Mouse (Mus musculus) gastrocnemius, postnatal 14 days (tissue): ENCODE results near the gene Kif7. TPM values are rescaled to one million over a fixed set of nuclear protein-coding genes. Genes with fewer than 3 reads are reported as not detected.
A peak's percentile ranks its signal among the peaks of the same experiment; 100 is the strongest.

ENCODE experiments used
- DNase-seq: peaks from one replicate; pipeline ENCODE4 v3.0.0; 2021; ENCODE audit warnings: mixed read lengths
- intact Hi-C: fragments of 180-260 bp; cut with DNase I; formaldehyde crosslinking; loops from one replicate; pipeline ENCODE4 v1.15.1; 2025; ENCODE audit warnings: low total_unique reads
- long read RNA-seq, 2 experiments: library from polyadenylated mRNA; stranded (forward); transcript quantifications; one replicate each; pipeline ENCODE4 v2.0.0; 2021
- total RNA-seq, 2 experiments: library from RNA; stranded (reverse); gene quantifications; 2 replicates each; pipeline ENCODE4 v1.2.3; 2021

The Kif7 gene
- total RNA-seq: 1 to 10 TPM; 1.2 to 1.5 TPM
- long read RNA-seq, experiment 1, full-length matches to known transcripts: 1 of 3 reads
- long read RNA-seq, experiment 1, partial matches to known transcripts: 1 of 3 reads
- long read RNA-seq, experiment 1, other reads (novel, unspliced or antisense): 1 of 3 reads
- long read RNA-seq, experiment 2: 0 reads

DNA sequence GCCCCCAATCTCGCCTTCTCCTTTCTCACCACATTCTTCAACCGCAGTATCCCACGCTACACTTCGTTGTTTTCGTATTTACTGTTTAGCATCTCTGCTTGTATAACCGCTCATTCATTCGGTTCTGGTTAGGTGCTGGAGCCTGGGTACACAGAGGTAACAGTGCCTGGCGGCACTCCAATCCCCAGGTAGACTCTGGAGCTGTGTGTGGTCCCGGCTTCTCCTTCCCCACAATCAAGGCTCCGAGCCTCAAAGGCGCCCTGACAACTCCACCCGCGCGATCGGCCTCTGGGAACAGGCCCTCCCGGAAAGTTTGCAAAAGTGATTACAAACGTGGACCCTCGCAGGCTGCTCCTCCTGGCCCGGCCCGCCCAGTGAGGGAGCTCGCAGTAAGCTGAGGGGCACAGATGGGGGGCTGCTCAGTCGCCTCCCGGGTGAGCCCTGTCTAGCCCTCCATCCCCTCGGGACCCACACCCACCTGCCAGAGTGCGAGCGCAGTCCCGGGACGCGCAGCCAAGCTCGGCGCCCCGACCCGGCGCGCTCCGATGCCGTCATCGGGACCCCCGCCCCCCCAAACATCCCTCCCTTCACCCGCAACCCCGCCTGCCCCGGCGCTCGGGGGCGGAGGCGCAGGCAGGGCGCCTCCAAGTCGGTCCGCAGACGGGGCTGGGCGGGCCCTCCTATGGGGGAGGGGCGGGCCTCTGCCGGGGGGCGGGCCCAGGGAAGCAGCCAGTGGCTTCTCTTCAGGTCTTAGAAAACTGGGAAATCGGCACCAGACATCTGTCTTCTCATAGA is at the start of gene Kif7:
TSS of gene Kif7 (minus strand) at position 534 of the 795 bp plus-strand sequence.
- intact Hi-C loops: no loop called here
- peak; percentile 86 for DNase-seq

DNA sequence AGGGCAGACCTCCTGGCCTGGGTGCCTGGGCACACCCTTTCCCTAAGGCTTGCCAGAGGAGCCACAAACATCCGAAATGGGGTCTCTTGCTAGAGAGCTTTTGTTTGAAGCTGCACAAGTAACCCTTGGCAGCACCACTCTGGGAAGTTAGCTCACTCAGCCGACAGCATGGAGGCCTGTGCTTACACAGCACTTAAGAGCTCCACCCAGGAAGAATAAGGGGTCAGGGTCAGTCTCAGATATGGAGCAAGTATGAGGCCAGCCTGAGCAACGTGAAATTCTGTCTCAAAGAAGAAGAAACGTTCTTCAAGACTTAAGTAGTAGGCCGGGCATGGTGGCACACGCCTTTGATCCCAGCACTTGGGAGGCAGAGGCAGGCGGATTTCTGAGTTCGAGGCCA is 46.6 kb upstream of the Kif7 start:
- intact Hi-C loops: no loop called here
- DNase-seq: no peak

DNA sequence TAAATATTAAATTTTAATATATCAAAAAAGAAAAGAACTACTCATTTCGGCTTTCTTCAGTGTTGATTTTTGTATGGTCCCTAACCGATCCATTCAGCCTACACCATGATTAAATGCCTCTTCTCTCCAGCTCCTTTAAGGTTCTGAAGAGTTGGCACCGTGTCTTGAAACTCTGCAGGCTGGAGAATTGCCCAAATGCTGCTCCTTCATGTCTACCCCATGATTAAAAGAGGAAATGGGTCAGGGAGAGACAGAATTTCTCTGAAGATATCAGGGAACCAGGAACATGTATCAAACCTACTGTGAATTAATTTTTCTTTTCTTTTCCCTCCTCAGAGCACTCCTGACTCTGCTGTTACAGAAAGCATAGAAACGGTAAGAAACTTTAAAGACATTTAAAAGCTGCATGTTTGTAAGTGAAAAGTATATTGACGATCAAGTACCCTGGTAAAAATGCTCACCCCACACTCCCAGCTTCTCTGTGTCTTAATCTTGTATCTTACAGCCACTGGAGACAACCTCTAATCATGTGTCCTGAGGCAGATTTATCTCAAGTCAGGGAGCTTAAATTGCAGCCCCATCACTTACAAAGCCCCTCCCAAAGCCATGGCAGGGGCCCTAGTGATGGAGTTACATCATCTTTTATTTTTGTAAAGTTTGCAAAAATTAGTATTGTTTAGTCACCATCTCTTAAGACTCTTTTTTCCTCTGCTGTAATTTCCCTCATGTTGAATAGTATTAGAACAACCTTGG is 45.8 kb upstream of the Kif7 start:
- intact Hi-C loops: no loop called here
- DNase-seq: no peak

- no peak for DNase-seq
Observed at GRCm38 (mm10) chr7:79759766-79760165, 44.2 kb upstream of the Kif7 start.

DNA sequence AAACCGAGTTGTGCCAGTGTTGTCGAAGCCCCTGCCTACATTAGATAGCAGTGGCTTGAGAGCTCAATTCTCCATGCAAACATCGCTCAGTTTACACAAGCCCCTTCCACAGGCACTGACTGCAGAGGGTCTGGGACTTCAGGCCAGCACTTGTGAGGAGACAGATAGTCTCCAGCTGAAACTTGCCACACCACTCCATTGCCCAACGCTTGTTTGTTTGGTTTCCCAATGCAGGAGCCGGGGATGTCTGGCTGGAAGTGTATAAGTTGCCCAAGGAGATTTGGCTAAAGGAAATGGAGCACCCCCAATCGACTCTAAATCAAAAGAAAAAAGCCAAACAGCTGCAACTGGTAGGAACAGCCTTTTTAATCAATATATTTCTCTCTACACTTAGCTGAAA is 42.7 kb upstream of the Kif7 start:
- intact Hi-C loops: no loop called here
- DNase-seq: no peak

More at GRCm38 (mm10) chr7:79759766-79760165, 44.2 kb upstream of the Kif7 start:
- intact Hi-C loops: no loop called here

DNA sequence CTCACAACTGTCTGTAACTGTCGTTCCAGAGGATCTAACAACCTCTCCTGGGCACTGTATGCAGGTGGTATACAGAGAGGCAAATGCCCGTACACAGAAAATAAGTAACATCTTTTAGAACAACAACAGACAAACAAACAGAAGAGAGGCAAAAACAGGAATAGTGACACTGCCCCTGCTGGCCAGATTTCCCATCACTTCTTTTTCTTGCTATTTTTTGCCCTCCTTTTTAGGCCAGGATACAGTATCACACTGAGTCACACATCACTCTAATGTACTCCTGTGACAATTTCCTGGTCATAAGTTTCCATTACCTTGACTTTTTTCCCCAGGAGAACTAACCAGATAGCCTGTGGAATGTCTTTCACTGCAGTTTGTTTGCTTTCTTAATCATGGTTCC is 40.8 kb upstream of the Kif7 start:
- intact Hi-C loops: no loop called here
- no peak for DNase-seq

DNA sequence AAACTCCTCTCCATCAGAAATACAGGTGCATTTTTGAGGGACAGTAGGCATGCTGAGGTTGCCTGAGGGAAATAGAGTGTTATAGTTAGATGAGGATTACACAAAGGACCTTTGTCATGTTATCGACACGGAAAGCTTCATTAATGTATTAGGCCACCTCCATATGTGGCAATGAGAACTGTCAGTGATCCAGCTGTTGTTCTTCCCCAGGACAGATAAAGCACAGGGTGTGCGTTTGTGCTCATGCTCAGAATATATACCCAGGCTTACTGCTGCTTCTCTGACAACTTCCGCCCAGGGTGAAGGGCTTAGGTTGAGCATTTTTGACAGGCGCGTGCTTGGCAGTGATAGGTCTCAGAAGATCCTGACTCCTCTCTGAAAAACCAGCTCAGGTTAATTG is 34.0 kb upstream of the Kif7 start:
- intact Hi-C loops: no loop called here

GRCm38 (mm10) chr7:79747659-79748058 is 32.1 kb upstream of the Kif7 start:
- DNase-seq: no peak
- intact Hi-C loops: no loop called here

More for the DNA sequence above, 34.0 kb upstream of the Kif7 start:
- no peak for DNase-seq

DNA sequence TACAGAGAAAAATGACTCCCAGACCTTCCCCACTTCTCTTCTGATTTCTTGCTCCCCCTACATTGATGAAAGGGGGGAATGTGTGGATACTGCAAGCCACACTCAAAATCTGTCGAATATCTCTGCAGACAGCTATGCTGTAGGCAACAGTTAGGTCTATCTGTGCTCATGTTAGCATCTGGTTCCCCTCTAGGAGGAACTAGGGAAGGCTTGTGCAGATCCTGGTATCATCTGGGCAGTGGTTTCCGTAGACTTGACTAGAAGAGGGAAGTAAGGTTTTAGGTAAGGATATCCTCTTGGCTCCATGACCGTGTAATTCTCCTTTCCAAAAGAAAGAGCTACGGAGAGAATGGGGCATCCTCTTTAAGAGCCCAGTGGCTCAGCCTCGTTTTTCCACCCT is 29.1 kb upstream of the Kif7 start:
- intact Hi-C loops: no loop called here

GRCm38 (mm10) chr7:79744051-79744450 is 28.5 kb upstream of the Kif7 start:
- intact Hi-C loops: no loop called here
- no peak for DNase-seq

More for the DNA sequence above, 29.1 kb upstream of the Kif7 start:
- no peak for DNase-seq

DNA sequence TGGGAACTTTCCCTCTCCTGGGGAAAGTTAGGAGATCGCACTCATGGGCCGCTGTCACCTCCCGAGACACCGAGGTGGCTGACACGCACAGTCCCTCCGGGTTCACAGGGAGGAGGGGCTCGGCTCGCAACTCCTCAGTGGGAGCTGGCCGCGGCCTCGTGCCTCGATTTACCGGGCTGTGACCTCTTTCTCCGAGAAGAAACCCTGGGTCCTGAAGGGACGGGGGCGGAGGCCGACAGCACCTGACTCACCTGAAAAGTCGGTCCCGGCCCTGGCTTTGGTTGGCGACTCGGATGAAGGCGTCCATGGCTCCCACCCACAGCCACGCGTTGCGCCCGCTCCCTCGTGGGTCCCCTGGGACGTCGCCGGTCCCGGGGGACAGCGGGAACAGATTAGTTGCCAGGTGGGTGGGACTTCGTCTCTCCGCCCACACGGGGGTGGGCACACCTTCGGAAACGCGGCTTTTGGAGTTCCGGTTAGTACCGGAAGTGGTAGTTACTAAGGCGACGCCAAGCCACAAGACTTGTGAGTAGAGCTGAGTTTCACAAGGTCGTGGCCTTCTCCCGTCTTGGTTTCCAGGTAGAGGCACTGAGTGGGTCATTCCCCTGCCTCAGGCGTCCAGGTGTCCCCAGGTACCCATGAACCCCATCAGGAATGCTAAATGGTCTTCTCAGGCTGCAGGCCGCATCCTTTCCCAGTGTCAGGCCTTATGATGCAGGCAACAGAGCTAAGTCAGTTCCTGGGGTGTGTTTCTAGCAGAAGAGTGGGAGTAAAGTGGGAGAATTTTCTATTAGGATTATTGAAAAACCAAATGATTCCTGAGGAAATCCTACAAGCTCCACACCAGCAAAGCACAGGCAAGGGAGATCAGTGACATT is 27.4 kb upstream of the Kif7 start, which contains the start of the genes Pex11a and Wdr93:
TSS of gene Pex11a (minus strand) at position 473 of the 878 bp plus-strand sequence.
TSS of gene Wdr93 (plus strand) at position 505 of the 878 bp plus-strand sequence.
- intact Hi-C loops: no loop called here
- peak; percentile 66 for DNase-seq

GRCm38 (mm10) chr7:79742277-79742658 is 26.7 kb upstream of the Kif7 start:
- no peak for DNase-seq
- intact Hi-C loops: no loop called here

- DNase-seq: no peak
- intact Hi-C loops: no loop called here
Observed at GRCm38 (mm10) chr7:79740279-79740678, 24.8 kb upstream of the Kif7 start.

- intact Hi-C loops: no loop called here
- no peak for DNase-seq
Observed at GRCm38 (mm10) chr7:79738913-79739312, 23.4 kb upstream of the Kif7 start.

GRCm38 (mm10) chr7:79736511-79736910 is 21.0 kb upstream of the Kif7 start:
- intact Hi-C loops: no loop called here
- DNase-seq: no peak

GRCm38 (mm10) chr7:79734563-79734962 is 19.0 kb upstream of the Kif7 start:
- peak; percentile 53 for DNase-seq
- intact Hi-C loops: no loop called here

DNA sequence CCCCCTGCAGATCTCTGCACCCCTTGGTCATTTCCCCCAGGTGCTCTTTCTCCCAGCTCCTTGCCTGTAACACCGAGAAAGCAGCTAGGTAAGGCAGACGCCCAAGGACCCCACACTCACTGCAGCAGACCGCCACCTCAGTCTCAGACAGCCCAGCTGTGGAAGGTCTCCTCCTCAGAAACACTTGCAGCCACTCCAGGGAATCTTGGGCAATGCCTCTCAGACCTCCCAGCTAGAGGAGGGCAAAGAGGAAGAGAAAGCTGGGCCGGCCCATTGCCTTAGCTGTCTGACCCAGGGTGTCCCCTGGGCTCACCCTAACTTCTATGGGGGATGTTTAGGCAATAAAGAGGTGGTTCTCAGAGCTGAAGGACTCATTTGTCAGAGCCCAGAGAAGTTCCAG is 17.1 kb upstream of the Kif7 start, which contains the start of gene Plin1:
TSS of gene Plin1 (minus strand) at position 282 of the 400 bp plus-strand sequence.
- DNase-seq: no peak
- intact Hi-C loops: no loop called here

- DNase-seq: no peak
- intact Hi-C loops: no loop called here
Observed at GRCm38 (mm10) chr7:79731438-79731837, 15.9 kb upstream of the Kif7 start.

- DNase-seq: no peak
- intact Hi-C loops: no loop called here
Observed at GRCm38 (mm10) chr7:79729743-79730370, 14.3 kb upstream of the Kif7 start.
